17 mouse cellular contexts compared by ENCODE assay signal in genomic region chr10:93699689-93700478, GRCm38 (mm10). TPM values are rescaled to one million over a fixed set of nuclear protein-coding genes. Genes with fewer than 3 reads are reported as not detected.
DNase-seq lines count a peak whose midpoint lies in the region; ATAC-seq lines count a peak whose summit lies in the region.
"Had no signal": no experiment of that assay in that cellular context is flagged by ENCODE, and none has a peak within 500 bp of the region (broad histone marks: within the 10 kb centered on the region; RNA-seq: fewer than 3 reads in every experiment).

No protein-coding gene starts in this region.

- H3K27ac ChIP-seq in midbrain, embryonic 12.5 days (replicated peaks): no peak overlapping the region
- no peak overlapping the region for H3K27ac ChIP-seq in midbrain, embryonic 11.5 days (ENCODE audit: low read depth, low read length)
- no peak overlapping the region for H3K27ac ChIP-seq in liver, embryonic 12.5 days
- no peak overlapping the region for H3K27ac ChIP-seq in midbrain, embryonic 15.5 days
- H3K27ac ChIP-seq: limb, embryonic 13.5 days; neural tube, embryonic 12.5 days had no signal

- no peaks in the 10 kb centered on the region for H3K27me3 ChIP-seq in midbrain, embryonic 12.5 days
- H3K27me3 ChIP-seq in midbrain, embryonic 11.5 days (ENCODE audit: control insufficient read depth, insufficient read depth, low read length): no peaks in the 10 kb centered on the region
- no peaks in the 10 kb centered on the region for H3K27me3 ChIP-seq in liver, embryonic 12.5 days (replicated peaks)
- H3K27me3 ChIP-seq in midbrain, embryonic 15.5 days (replicated peaks): no peaks in the 10 kb centered on the region
- H3K27me3 ChIP-seq: limb, embryonic 13.5 days; neural tube, embryonic 12.5 days had no signal

- no peaks in the 10 kb centered on the region for H3K9me3 ChIP-seq in midbrain, embryonic 12.5 days
- H3K9me3 ChIP-seq in midbrain, embryonic 11.5 days (ENCODE audit: control insufficient read depth, low read length): no peaks in the 10 kb centered on the region
- no peaks in the 10 kb centered on the region for H3K9me3 ChIP-seq in liver, embryonic 12.5 days (replicated peaks)
- H3K9me3 ChIP-seq in midbrain, embryonic 15.5 days: no peaks in the 10 kb centered on the region
- H3K9me3 ChIP-seq: limb, embryonic 13.5 days; neural tube, embryonic 12.5 days had no signal

- no peaks in the 10 kb centered on the region for H3K36me3 ChIP-seq in midbrain, embryonic 12.5 days
- H3K36me3 ChIP-seq in midbrain, embryonic 11.5 days (ENCODE audit: control insufficient read depth, insufficient read depth, low read length): no peaks in the 10 kb centered on the region
- H3K36me3 ChIP-seq in liver, embryonic 12.5 days: no peaks in the 10 kb centered on the region
- no peaks in the 10 kb centered on the region for H3K36me3 ChIP-seq in midbrain, embryonic 15.5 days (replicated peaks)
- H3K36me3 ChIP-seq: limb, embryonic 13.5 days; neural tube, embryonic 12.5 days had no signal

- H3K4me2 ChIP-seq in midbrain, embryonic 12.5 days (replicated peaks): peak overlapping the region; percentile 29; the same call in 1 of the 2 replicates
- H3K4me2 ChIP-seq in midbrain, embryonic 11.5 days: no peak overlapping the region; the same call in 1 of the 2 replicates
- peak overlapping the region; percentile 66 for H3K4me2 ChIP-seq in liver, embryonic 12.5 days
- H3K4me2 ChIP-seq in midbrain, embryonic 15.5 days: peak overlapping the region; percentile 36
- H3K4me2 ChIP-seq: limb, embryonic 13.5 days; neural tube, embryonic 12.5 days had no signal

- WGBS in midbrain, embryonic 12.5 days: 72% methylated on average over 10 of the region's 10 CpGs
- WGBS in midbrain, embryonic 11.5 days: 78% methylated on average over 10 of the region's 10 CpGs
- 61% methylated on average over 10 of the region's 10 CpGs for WGBS in liver, embryonic 12.5 days (ENCODE audit: insufficient replicate concordance)
- 64% methylated on average over 10 of the region's 10 CpGs for WGBS in midbrain, embryonic 15.5 days

- intact Hi-C loops in heart, postnatal 36 days (cut with DNase I): loop anchor here (5.0 kb wide), 1 partner anchor 58 kb away; the partner anchor contains the start of gene Ntn4

- DNase-seq in heart, adult 11 months: peak; percentile 52
- DNase-seq in heart, postnatal 36 days: no peak
- DNase-seq in midbrain, embryonic 11.5 days (ENCODE audit: low spot score, missing footprints): no peak
- no peak for DNase-seq in frontal cortex, postnatal 10 days (ENCODE audit: low spot score in 2 of 2)
- no peak for DNase-seq in layer of hippocampus, adult 11-12 months (ENCODE audit: low spot score)
- DNase-seq: cerebellum, postnatal 25 days; gastrocnemius, postnatal 25 days; heart, postnatal 4 days; kidney, adult 8-10 months; kidney, postnatal 4 days; right cerebral cortex, postnatal 25 days had no signal

- H3K9ac ChIP-seq in midbrain, embryonic 12.5 days (replicated peaks): no peak overlapping the region
- no peak overlapping the region for H3K9ac ChIP-seq in midbrain, embryonic 11.5 days (ENCODE audit: low read length)
- H3K9ac ChIP-seq in liver, embryonic 12.5 days: no peak overlapping the region
- H3K9ac ChIP-seq in midbrain, embryonic 15.5 days: no peak overlapping the region
- H3K9ac ChIP-seq: limb, embryonic 13.5 days; neural tube, embryonic 12.5 days had no signal

- no peak for ATAC-seq in midbrain, embryonic 12.5 days (ENCODE audit: low FRiP score, low read depth)
- ATAC-seq in midbrain, embryonic 11.5 days (ENCODE audit: low FRiP score): no peak
- no peak for ATAC-seq in liver, embryonic 12.5 days
- ATAC-seq in midbrain, embryonic 15.5 days (replicated peaks): no peak
- ATAC-seq: lung, postnatal 0 days had no signal

- H3K4me3 ChIP-seq in midbrain, embryonic 12.5 days: no peak overlapping the region
- H3K4me3 ChIP-seq in midbrain, embryonic 11.5 days (ENCODE audit: low read depth, low read length): no peak overlapping the region
- H3K4me3 ChIP-seq in liver, embryonic 12.5 days: peak overlapping the region; percentile 39
- no peak overlapping the region for H3K4me3 ChIP-seq in midbrain, embryonic 15.5 days
- H3K4me3 ChIP-seq: limb, embryonic 13.5 days; neural tube, embryonic 12.5 days had no signal

- H3K4me1 ChIP-seq in midbrain, embryonic 12.5 days: peaks cover 24% of the 10 kb centered on the region
- peaks cover 10% of the 10 kb centered on the region for H3K4me1 ChIP-seq in midbrain, embryonic 11.5 days (ENCODE audit: control insufficient read depth, insufficient read depth, low read length)
- H3K4me1 ChIP-seq in liver, embryonic 12.5 days: peaks cover 43% of the 10 kb centered on the region
- peaks cover 17% of the 10 kb centered on the region for H3K4me1 ChIP-seq in midbrain, embryonic 15.5 days
- H3K4me1 ChIP-seq: limb, embryonic 13.5 days; neural tube, embryonic 12.5 days had no signal

RNA-seq across cellular contexts. Expression of gene Ntn4, which starts 59.4 kb away (rescaled TPM):
- total RNA-seq in heart, postnatal 36 days (2021): 10 to 100 TPM; 12.5 to 13.7 TPM
- polyA plus RNA-seq in midbrain, embryonic 12.5 days (2016; fragmentation: Nextera tagmentation; extraction: Ambion mirVana): 3.3 and 5.2 TPM in 2 replicates
- polyA plus RNA-seq in midbrain, embryonic 11.5 days (2014; fragmentation: Nextera tagmentation; extraction: Ambion mirVana): 1.8 and 2.6 TPM in 2 replicates
- polyA plus RNA-seq in liver, embryonic 12.5 days (2016; fragmentation: Nextera tagmentation; extraction: Ambion mirVana): 0.17 and 0.26 TPM in 2 replicates
- 1.2 and 1.8 TPM in 2 replicates for polyA plus RNA-seq in midbrain, embryonic 15.5 days (2015; fragmentation: Nextera tagmentation; extraction: Ambion mirVana)
